Mouse (Mus musculus) gastrocnemius, adult 8-10 months (tissue): ENCODE data around the gene Nckap5l. TPM values are rescaled to one million over a fixed set of nuclear protein-coding genes. Genes with fewer than 3 reads are reported as not detected.
"Not testable (repeated sequence)": the region's sequence is repeated elsewhere in the genome, so short reads cannot be mapped to it uniquely, and the experiment has no call there.

Experiments used
- DNase-seq, 2 experiments: peaks; one replicate each; pipeline ENCODE4 v3.0.0; 2022; ENCODE audit warnings: low spot score in 2 of 2
- total RNA-seq, 4 experiments: library from RNA; stranded (reverse); gene quantifications; 2 replicates each; pipeline ENCODE4 v1.2.4; 2022

The Nckap5l gene
- total RNA-seq, 4 experiments from 2014 or later, result 1.5 to 2.2 (median 1.7) TPM

- DNase-seq, result no peak
Measured at GRCm38 (mm10) chr15:99469736-99470135, 12.2 kb upstream of the Nckap5l start.

DNA sequence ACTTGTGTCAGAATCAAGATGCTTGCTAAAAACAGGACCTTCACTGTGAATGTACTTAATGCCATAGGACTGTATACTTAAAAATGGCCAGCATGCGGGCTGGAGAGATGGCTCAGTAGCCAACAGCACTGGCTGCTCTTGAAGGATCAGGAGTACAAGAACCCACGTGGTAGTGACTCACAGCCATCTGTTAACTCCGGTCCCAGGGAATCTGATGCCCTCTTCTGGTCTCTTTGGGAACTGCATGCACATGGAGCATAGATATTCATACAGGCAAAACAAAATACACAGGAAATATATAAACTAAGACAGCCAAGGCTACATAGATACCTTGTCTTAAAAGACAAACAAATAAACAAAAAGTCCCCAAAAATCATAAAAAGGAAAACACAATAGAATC, 11.5 kb upstream of the Nckap5l start:
- peak; percentile 70 to 72 for DNase-seq

GRCm38 (mm10) chr15:99463194-99463593, 5.6 kb upstream of the Nckap5l start:
- DNase-seq, result no peak

GRCm38 (mm10) chr15:99456963-99457605, 464 bp downstream of the Nckap5l start:
- peak; percentile 44 to 49 for DNase-seq

DNA sequence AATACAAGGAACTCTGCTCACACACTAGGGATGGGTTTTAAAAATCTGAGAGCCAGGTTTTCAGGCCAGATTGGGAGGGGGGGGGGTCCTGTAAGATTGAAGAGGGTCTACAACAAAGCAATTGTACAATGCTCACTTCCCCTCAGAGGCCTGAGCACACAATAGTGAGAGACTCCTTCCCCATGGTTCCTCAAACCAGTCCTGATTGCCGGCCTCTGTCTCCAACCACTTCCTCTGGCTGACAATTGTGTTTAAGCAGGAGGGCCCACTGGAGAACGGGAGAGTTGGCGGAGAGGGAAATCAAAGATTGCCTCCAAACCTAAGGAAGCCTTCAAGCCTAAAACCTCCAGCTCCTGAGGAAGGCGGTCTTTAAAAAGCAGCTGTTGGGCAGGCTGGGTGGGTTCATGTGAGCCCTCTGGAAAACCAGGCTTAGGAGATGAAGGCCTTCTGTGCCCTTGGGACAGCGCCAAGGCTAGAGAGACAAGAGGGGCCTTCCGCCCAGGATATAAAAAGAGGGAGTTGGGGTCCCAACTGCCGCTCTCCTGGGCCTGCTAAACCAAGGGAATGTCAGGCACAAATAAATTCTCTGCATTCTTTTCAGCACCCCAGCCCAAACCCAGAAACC, 1.1 kb downstream of the Nckap5l start:
- DNase-seq, result no peak

GRCm38 (mm10) chr15:99455415-99455814, 2.1 kb downstream of the Nckap5l start:
- DNase-seq, result no peak

- DNase-seq, result no peak
Measured at GRCm38 (mm10) chr15:99454585-99455279, 2.8 kb downstream of the Nckap5l start.

GRCm38 (mm10) chr15:99453153-99453900, 4.2 kb downstream of the Nckap5l start:
- no peak for DNase-seq

DNA sequence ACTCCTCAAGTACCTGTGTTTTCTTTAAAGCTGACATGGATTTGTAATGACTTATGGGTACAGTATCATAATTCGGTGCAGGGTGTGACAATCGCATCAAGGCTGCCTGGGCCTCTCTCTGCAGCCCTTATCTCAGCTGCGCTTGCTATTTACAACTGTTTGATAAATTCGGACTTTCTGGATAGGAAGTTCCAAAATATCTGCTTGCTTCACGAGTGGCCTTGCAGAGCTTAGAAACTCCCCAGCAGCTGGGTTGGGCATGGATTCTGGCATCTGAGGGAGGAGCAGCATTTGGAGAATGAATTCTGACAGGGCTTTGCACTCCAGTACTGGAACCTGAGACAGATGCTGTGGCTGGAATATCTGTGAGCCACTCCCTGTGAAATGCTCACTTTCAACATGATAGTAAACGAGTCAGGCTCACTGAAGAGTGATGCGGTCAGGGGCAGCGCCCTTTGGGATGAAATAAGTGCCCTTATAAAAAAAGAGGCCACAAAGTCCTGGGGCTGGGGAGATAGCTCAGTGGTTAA, 7.7 kb downstream of the Nckap5l start:
- no peak for DNase-seq

- peak in 1 of 2 experiments; percentile 47 for DNase-seq
Measured at GRCm38 (mm10) chr15:99449131-99449750, 8.3 kb downstream of the Nckap5l start.

GRCm38 (mm10) chr15:99446136-99446535, 11.4 kb downstream of the Nckap5l start:
- not testable (repeated sequence) for DNase-seq

DNA sequence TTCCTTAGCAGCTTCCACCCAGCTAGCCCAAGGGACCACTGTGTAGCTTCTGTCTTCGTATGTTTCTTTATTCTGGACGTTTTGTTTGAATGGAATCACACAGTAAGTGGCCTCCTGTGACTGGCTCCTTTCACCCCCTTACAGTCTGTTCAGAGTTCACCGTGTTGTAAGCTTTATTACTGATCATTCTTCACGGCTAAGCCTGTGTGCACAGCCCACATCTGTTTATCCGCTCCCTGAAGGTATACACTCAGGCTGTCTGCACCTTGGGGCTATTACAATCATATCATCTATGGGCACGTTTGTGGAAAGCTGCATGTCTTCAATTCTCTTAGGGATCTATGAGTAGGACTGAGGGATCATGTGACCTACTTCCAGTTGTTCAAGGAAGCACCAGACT, 12.0 kb downstream of the Nckap5l start:
- DNase-seq, result no peak

GRCm38 (mm10) chr15:99442358-99442757, 15.2 kb downstream of the Nckap5l start:
- no peak for DNase-seq

- no peak for DNase-seq
Measured at GRCm38 (mm10) chr15:99440816-99441457, 16.6 kb downstream of the Nckap5l start.

DNA sequence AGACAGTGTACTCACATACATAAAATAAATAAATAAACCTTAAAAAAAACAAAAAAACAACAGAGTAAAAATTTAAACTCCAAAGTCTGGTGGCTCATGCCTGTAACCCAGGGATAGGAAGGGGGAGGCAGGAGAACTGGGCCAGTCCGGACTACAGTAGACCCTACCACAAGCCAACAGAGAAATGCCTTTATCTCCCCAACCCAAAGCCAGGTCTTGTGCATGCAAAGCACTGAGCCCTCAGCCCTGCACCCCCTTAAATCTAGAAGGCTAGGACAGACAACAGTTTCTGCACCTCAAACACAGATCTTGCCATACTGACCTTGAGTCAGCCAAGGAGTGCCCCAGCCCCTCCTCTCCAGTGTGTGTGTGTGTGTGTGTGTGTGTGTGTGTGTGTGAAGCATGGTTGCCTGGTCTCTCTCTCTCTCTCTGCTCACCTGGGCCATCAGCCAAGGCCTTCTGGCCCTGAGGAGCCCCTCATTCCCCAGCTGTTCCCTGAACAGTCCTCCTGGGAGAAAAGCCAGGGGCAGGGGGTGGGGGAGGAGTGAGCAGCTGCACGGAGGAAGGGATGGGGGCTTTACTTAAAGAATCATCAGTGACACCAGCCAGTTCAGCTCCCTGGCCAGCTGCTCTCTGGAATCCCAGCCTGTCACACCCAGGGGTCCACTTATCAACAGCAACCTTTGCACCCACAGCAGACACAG, 17.3 kb downstream of the Nckap5l start:
- DNase-seq, result peak in 1 of 2 experiments; percentile 39

GRCm38 (mm10) chr15:99438966-99439698, 18.4 kb downstream of the Nckap5l start:
- DNase-seq, result no peak

DNA sequence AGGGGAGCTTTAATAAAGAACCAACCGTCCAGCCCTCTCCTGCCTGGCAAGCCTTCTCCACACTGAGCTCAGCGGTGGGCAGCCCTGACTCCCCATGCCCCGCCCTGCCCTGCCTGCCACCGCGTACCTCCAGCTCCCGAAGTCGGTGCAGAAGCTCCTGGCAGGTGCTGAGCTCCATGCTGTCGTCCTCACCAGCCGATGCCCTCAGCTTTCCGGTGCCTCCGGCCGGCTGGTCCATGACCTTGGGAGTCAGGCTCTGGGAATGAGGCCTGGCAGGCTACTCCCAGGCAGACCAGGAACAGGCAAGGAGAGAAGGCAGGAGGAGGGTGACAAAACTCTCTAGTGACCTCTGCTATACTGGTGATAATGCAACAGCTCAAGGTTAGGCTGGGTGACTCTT, 23.6 kb downstream of the Nckap5l start:
- DNase-seq, result no peak

DNA sequence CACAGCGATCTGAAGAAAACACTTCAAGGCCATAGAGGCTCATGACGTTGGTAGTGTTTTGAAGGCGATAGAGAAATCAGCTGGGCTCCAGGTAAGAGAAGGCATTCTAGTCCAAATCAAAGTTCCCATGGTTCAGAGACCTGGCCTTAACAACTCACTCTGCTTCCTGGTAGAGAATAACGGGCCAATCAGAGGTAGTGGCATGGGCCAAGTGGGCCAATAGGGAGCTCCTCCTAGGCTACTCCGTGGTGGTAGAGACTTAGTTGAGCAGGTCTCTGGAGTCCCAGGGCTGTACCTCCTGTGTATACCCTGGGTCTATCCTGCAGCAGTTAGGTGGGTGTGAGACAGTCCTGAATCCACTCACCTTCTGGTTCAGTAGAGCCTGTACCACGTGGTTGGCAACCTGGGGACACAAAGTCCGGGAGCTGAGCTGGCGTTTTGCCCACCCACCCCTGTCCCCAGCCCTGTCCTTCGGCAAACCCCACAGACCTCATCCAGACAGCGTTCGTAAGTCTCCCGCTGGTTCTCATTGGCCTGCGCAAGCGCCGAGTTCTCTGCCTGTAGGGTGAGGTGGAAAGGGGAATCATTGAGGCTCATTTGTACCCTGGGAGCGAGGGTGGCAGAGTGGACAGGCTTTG, 24.3 kb downstream of the Nckap5l start:
- DNase-seq, result no peak

DNA sequence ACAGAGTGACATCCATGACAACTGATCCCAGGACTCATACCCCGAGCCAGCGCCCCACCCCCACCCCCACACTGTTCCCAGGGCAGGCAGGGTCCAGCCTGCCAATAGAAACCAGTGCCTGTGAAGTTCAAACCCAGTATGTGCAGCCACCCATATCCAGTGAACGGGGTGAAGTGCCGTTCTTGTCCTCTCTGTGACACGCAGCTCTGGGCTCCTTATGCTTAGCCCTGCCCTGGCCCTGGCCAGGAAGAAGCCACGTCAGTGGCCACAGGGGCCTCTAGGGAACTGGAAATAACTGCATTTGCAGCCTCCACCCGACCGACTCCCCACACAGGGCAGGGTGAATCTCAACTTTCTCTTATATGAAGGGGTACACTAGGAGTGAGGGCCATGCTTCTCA, 25.6 kb downstream of the Nckap5l start:
- no peak for DNase-seq
